Mouse (Mus musculus): ENCODE results near the gene Faap20. TPM values are rescaled to one million over a fixed set of nuclear protein-coding genes. Genes with fewer than 3 reads are reported as not detected.
"Not testable (repeated sequence)": the region's sequence is repeated elsewhere in the genome, so short reads cannot be mapped to it uniquely, and the experiment has no call there.

Gene Faap20
- polyA plus RNA-seq, 1 experiment from 2014 or later, result 65.8 TPM

DNA sequence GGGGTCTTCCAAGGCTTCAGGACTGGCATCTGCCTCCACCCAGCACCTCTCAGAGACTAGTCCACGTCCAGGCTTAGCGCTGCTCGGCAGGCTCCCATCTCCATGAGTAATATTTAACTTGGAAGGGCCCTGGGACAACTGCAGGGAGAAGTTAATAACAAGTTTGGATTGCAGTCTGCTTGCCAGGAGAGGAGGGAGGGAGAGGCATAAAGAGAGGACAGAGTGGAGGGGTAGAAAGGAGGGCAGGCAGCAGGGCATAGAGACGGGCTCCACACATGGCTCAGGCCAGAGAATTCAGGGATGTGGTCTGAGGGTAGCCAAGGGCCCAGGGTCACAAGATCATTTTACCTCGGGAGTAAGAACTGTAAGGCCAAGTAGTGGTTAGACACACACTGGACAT, 11.3 kb upstream of the Faap20 start:
- no peak overlapping the region for H3K9ac ChIP-seq
- no peaks in the 10 kb centered on the region for H3K36me3 ChIP-seq
- H3K9me3 ChIP-seq, result no peaks in the 10 kb centered on the region
- H3K27ac ChIP-seq, result peak overlapping the region; percentile 63; the same call in 1 of the 2 replicates
- no peaks in the 10 kb centered on the region for H3K27me3 ChIP-seq (replicated peaks)
- no peak overlapping the region for H3K4me3 ChIP-seq (replicated peaks)
- no peak for ATAC-seq (ENCODE audit: insufficient read depth, low FRiP score, low read depth)
- H3K4me2 ChIP-seq, result no peak overlapping the region
- peaks cover 47% of the 10 kb centered on the region for H3K4me1 ChIP-seq
- 44% methylated on average over 5 of the region's 5 CpGs for WGBS

DNA sequence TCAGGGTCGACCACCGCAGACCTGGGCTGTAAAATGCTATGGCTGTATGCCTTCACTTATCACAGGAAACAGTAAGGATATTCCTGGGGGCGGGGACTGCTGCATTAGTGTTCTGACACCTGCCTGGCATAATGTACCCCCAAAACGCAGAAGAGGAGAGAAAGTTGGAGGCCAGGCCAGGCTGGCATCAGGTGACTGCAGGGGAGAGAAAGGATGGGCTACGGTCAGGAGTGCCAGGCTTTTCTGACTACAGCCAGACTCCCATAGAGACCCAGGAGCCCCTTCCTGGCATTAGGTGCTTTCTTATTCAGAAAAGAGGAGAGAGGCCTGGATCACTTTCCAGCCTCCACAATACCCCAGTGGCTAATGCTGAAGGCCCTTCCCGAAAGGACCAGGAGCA, 10.1 kb upstream of the Faap20 start:
- WGBS, result 53% methylated on average over 6 of the region's 6 CpGs
- no peaks in the 10 kb centered on the region for H3K27me3 ChIP-seq (replicated peaks)
- H3K9ac ChIP-seq, result no peak overlapping the region
- H3K27ac ChIP-seq, result no peak overlapping the region
- peaks cover 35% of the 10 kb centered on the region for H3K4me1 ChIP-seq
- H3K4me3 ChIP-seq (replicated peaks), result no peak overlapping the region
- no peaks in the 10 kb centered on the region for H3K9me3 ChIP-seq
- no peak overlapping the region for H3K4me2 ChIP-seq
- ATAC-seq (ENCODE audit: insufficient read depth, low FRiP score, low read depth), result no peak
- H3K36me3 ChIP-seq, result no peaks in the 10 kb centered on the region

DNA sequence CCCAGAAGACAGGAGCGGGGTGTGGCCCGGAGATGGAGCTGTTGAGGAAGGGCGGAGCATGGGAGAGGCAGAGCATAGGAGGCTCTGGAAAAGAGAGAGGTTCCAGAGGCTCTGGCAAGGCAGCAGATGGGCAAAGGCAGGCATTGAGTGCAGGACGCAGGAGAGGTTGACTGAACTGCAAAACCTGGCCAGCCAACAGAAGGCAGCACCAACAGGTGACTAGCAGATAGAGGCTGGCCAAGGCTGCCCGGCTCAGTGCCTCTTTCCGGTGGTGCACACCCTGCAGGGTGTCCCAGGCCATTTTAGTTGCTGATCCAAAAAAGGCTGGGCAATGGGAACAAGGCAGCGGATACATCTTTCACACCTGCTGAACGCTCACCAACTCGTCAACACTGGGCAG, 7.8 kb upstream of the Faap20 start:
- ATAC-seq (ENCODE audit: insufficient read depth, low FRiP score, low read depth), result no peak
- H3K27ac ChIP-seq, result no peak overlapping the region
- no peak overlapping the region for H3K9ac ChIP-seq
- no peak overlapping the region for H3K4me3 ChIP-seq (replicated peaks)
- peaks cover 19% of the 10 kb centered on the region for H3K4me1 ChIP-seq
- WGBS, result 73% methylated on average over 9 of the region's 9 CpGs
- no peaks in the 10 kb centered on the region for H3K9me3 ChIP-seq
- H3K27me3 ChIP-seq (replicated peaks), result no peaks in the 10 kb centered on the region
- H3K36me3 ChIP-seq, result no peaks in the 10 kb centered on the region
- no peak overlapping the region for H3K4me2 ChIP-seq

DNA sequence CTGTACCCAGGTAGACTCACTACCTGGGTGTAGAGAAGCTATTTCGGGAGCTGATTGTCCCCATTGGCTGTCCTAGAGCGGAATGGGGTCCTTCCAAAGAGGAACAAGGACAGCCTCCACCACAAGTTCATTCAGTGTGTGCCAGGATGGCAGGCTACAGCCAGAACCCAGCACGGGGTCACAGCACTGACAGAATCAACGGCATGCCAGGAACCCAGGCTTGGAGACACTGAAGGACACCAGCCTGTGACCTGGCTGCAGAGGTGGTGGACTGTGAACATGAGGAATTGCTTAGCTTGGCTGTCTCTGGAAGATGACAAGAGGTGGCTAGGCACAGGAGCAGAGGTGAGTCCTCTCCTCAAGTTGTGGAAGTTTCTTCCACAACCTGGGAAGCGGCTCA, 7.3 kb upstream of the Faap20 start:
- Histone ChIP-seq H3K4me1 (peaks cover 17% of the 10 kb centered on the region), H3K9me3 (no peaks in the 10 kb centered on the region), H3K36me3 (no peaks in the 10 kb centered on the region), H3K9ac (no peak overlapping the region), H3K4me3 (replicated peaks) (no peak overlapping the region), H3K27me3 (replicated peaks) (no peaks in the 10 kb centered on the region), H3K27ac (no peak overlapping the region), H3K4me2 (no peak overlapping the region)
- WGBS, result 89% methylated on average over 5 of the region's 5 CpGs
- no peak for ATAC-seq (ENCODE audit: insufficient read depth, low FRiP score, low read depth)

DNA sequence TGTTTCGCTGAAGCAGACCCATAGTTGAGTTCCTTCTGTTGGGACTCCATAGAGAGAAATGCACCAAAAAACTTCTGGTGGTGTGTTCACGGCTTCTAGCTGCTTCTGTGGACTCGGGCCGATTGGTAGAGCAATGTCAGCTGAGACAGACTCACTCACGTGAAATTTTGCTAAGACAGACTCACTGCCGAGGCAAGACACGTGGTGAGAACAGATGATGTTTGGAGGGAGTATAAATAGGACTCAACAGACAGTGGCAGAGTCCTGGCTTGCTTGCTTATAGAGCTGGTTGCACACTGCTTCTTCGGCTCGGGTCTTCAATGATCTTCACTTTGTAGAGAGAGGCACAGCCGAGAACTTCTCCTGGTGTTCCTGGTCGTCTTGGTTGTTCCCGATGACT, 6.4 kb upstream of the Faap20 start:
- H3K4me1 ChIP-seq, result peaks cover 9% of the 10 kb centered on the region
- H3K4me3 ChIP-seq (replicated peaks), result no peak overlapping the region
- no peaks in the 10 kb centered on the region for H3K27me3 ChIP-seq (replicated peaks)
- no peak overlapping the region for H3K4me2 ChIP-seq
- no peaks in the 10 kb centered on the region for H3K36me3 ChIP-seq
- WGBS, result 82% methylated on average over 12 of the region's 12 CpGs
- H3K9ac ChIP-seq, result no peak overlapping the region
- no peaks in the 10 kb centered on the region for H3K9me3 ChIP-seq
- no peak for ATAC-seq (ENCODE audit: insufficient read depth, low FRiP score, low read depth)
- H3K27ac ChIP-seq, result no peak overlapping the region

DNA sequence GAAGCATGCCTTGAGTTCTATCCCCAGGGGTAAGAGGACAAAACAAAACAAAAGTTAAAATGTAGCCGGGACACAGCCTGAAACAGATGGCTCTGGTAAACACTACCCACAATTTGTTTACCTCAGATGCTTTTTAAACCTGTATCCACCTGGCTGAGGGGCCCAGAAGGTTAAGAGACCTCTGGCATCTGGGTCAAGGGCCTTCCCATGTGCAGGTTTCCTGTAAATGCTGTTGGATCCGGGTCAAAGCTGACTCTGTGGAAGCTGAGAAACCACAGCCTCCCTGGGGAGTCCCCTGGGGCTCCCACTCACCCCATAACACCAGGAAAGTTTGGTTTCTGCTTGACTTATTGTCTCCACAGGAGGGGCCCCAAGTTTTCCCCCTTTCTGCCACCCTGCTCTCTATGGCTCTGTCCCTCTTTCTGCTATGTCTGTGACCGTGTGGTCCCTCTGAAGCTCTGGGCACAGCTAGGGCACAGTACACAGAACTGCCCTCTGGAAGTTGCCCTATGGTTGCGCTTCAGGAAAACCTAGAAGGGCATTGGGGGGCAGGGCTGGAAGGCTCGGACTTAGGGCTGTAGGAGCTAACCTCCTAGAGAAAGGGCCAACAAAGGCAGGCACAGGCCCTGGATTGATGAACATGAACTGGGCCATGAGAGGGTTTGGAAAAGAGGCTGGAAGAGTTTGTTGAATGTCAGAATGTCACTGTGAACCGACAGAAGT, 3.7 kb upstream of the Faap20 start:
- no peak for ATAC-seq (ENCODE audit: insufficient read depth, low FRiP score, low read depth)
- Histone ChIP-seq H3K4me3 (replicated peaks) (no peak overlapping the region), H3K4me2 (no peak overlapping the region), H3K27me3 (replicated peaks) (no peaks in the 10 kb centered on the region), H3K4me1 (peaks cover 10% of the 10 kb centered on the region; the same call in 1 of the 2 replicates), H3K9me3 (no peaks in the 10 kb centered on the region), H3K9ac (no peak overlapping the region), H3K27ac (no peak overlapping the region), H3K36me3 (no peaks in the 10 kb centered on the region)
- WGBS, result 50% methylated on average over 6 of the region's 6 CpGs

DNA sequence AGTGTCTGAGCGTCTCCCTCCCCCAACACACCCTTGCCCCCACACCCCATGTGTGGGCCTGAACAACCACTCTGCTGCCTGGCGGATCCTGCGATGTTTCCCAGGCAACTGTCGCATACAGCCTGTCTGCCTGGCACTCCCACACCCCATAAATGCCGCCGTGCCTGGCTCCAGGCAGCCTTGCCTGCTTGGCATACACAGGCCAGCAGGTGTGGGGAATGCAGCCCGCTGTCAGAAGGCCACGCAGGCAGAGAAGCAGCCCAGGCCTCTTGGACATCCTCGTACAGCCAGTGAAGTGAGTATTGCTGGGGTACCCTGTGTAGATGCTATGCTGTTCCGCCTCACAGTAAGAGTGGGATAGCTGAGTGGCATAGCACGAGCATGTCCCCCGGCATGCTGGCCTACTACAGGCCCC, 2.9 kb upstream of the Faap20 start:
- WGBS, result 71% methylated on average over 12 of the region's 12 CpGs
- Histone ChIP-seq H3K4me2 (no peak overlapping the region), H3K27ac (no peak overlapping the region), H3K9me3 (no peaks in the 10 kb centered on the region), H3K36me3 (no peaks in the 10 kb centered on the region), H3K4me1 (peaks cover 17% of the 10 kb centered on the region; the same call in 1 of the 2 replicates), H3K9ac (no peak overlapping the region), H3K27me3 (replicated peaks) (no peaks in the 10 kb centered on the region), H3K4me3 (replicated peaks) (no peak overlapping the region)
- ATAC-seq (ENCODE audit: insufficient read depth, low FRiP score, low read depth), result no peak

DNA sequence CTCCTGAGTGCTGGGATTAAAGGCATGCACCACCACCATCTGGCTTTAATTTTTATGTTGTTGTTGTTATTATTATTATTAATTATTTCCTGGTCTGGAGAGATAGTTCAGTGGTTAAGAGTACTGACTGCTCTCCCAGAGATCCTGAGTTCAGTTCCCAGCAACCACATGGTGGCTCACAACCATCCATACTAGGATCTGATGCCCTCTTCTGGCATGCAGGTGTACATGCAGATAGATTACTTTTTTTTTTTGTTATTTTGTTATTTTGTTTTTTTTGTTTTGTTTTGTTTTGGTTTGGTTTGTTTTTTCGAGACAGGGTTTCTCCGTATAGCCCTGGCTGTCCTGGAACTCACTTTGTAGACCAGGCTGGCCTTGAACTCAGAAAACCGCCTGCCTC, 1.5 kb upstream of the Faap20 start:
- H3K9ac ChIP-seq; ATAC-seq (ENCODE audit: insufficient read depth, low FRiP score, low read depth); H3K27me3 ChIP-seq (replicated peaks); H3K36me3 ChIP-seq; H3K4me3 ChIP-seq (replicated peaks); H3K4me2 ChIP-seq; H3K9me3 ChIP-seq; H3K27ac ChIP-seq: not testable (repeated sequence)
- WGBS, result 86% methylated on average over 3 of the region's 3 CpGs
- peaks cover 21% of the 10 kb centered on the region; the same call in 1 of the 2 replicates for H3K4me1 ChIP-seq

DNA sequence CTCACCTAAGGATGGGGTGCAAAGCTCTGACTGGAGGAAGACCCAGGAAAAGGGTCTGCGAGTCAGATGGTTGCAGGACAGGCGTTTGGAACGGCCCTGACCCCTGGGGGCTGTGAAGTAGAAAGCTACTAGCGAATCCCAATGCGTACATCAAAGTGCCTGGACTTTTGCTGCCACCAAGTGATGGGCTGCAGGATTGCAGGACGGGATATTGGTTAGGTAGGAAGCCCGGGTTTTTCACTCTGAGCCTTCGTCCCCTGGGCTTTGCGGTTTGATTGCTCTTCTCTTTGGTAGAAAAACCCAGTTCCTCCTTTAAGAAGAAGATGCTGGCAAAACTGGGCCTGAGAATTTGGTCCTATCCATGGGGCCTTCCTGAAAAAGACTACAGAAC, 350 bp upstream of the Faap20 start:
- Histone ChIP-seq H3K36me3 (no peaks in the 10 kb centered on the region), H3K9ac (peak overlapping the region; percentile 74; the same call in 1 of the 2 replicates), H3K27me3 (replicated peaks) (no peaks in the 10 kb centered on the region), H3K4me2 (peak overlapping the region; percentile 94), H3K27ac (peak overlapping the region; percentile 99), H3K9me3 (no peaks in the 10 kb centered on the region), H3K4me3 (replicated peaks) (peak overlapping the region; percentile 61), H3K4me1 (peaks cover 21% of the 10 kb centered on the region; the same call in 1 of the 2 replicates)
- 0% methylated on average over 9 of the region's 9 CpGs for WGBS
- ATAC-seq (ENCODE audit: insufficient read depth, low FRiP score, low read depth), result peak; percentile 72

DNA sequence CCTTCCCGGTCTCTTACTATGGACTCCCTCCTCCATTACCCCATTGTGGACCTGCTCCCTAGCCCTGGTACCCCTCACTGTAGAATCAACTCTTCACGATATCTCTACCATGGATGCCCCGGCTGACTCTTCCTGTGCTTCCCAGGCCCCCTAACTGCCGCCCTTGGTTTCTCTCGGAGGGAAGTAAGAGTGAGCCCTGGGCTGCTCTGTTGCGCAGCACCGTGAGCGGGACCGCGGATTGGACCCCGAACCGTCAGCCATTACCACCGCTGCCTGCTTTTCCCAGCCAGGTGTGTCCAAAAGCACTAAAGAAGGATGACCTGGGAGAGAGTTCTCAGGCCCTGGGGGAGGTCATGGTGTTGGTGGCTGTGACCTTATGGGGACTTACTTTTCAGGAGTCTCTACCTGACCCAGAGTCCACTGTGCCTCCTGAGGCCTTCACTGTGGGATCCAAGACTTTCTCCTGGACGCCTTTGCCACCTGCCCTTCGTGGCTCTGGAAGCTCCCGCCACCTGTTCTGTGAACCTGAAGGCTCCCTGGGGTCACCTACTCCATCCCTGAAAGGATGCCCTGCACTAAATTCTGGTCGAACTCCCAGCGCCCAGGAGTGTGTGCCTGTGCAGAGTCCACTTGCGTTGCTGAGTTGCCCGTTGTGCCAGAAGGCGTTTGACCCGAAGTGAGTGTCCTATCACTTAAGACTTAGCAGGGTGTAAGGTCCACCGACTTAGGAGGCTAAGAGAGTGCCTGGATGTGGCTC, 937 bp downstream of the Faap20 start:
- 16% methylated on average over 23 of the region's 23 CpGs for WGBS
- H3K4me2 ChIP-seq, result peak overlapping the region; percentile 94

DNA sequence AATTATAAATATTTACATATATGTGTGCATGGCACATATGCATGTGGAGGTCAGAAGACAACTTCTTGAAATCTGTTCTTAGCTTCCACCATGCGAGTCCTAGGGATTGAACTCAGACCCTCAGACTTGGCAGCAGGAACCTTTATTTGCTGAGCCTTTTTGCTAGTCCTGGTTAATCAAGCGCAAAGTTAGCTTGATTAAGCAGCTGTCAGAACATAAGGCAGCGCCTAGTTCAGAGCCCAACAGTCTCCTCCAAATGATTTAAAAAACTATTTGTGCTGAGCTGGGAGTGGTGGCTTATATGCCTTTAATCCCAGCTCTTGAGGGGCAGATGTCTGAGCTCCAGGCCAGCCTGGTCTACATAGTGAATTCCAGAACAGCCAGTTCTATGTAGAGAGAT, 1.5 kb downstream of the Faap20 start:
- Histone ChIP-seq H3K4me3 (replicated peaks) (peak overlapping the region; percentile 61; the same call in 1 of the 2 replicates), H3K4me1 (peaks cover 16% of the 10 kb centered on the region; the same call in 1 of the 2 replicates), H3K9ac (no peak overlapping the region), H3K4me2 (peak overlapping the region; percentile 94), H3K9me3 (no peaks in the 10 kb centered on the region), H3K27ac (peak overlapping the region; percentile 99; the same call in 1 of the 2 replicates), H3K27me3 (replicated peaks) (no peaks in the 10 kb centered on the region), H3K36me3 (no peaks in the 10 kb centered on the region)
- WGBS, result 34% methylated on average over 3 of the region's 3 CpGs
- ATAC-seq (ENCODE audit: insufficient read depth, low FRiP score, low read depth), result no peak

More for the DNA sequence above, 937 bp downstream of the Faap20 start:
- no peaks in the 10 kb centered on the region for H3K27me3 ChIP-seq (replicated peaks)
- 0 out of 2 replicates have a peak, but pooled peaks have one; percentile 2 for ATAC-seq (ENCODE audit: insufficient read depth, low FRiP score, low read depth)
- H3K36me3 ChIP-seq, result no peaks in the 10 kb centered on the region
- H3K27ac ChIP-seq, result peak overlapping the region; percentile 99
- peak overlapping the region; percentile 61 for H3K4me3 ChIP-seq (replicated peaks)
- peaks cover 21% of the 10 kb centered on the region; the same call in 1 of the 2 replicates for H3K4me1 ChIP-seq
- H3K9me3 ChIP-seq, result no peaks in the 10 kb centered on the region
- peak overlapping the region; percentile 74 for H3K9ac ChIP-seq

DNA sequence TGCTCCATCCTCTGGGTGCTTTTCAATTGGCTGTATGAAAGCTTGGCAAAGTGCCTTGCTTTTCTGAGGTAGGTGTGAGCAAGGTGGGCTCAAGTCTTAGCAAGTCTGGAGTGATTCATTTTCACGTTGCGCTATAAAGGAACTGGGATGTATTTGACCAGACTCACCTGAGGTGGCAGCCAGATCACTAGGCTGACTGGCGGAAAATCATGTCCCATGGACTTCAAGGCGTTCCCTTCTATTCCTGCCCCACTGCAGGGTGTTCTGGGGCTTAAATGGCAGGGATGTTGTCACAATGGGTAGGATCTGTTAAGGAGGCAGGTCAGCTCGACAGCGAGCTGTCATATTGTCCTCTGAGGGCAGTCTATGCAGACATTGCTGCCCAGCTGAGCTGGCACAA, 2.7 kb downstream of the Faap20 start:
- Histone ChIP-seq H3K4me3 (replicated peaks) (no peak overlapping the region), H3K9me3 (no peaks in the 10 kb centered on the region), H3K27me3 (replicated peaks) (no peaks in the 10 kb centered on the region), H3K4me1 (peaks cover 16% of the 10 kb centered on the region; the same call in 1 of the 2 replicates), H3K9ac (no peak overlapping the region), H3K27ac (peak overlapping the region; percentile 21), H3K36me3 (no peaks in the 10 kb centered on the region), H3K4me2 (no peak overlapping the region)
- WGBS, result 88% methylated on average over 6 of the region's 6 CpGs
- no peak for ATAC-seq (ENCODE audit: insufficient read depth, low FRiP score, low read depth)

Measured in stomach, embryonic 15.5 days (tissue).